Mouse (Mus musculus) limb, embryonic 12.5 days (tissue): ENCODE results near the gene Grik4. TPM values are rescaled to one million over a fixed set of nuclear protein-coding genes. Genes with fewer than 3 reads are reported as not detected.

ENCODE experiments used
- ATAC-seq: fragments of 200-750 bp; cut with Nextera tagmentation; 2 replicates; pipeline ENCODE4 v1.8.0; 2017; ENCODE audit warnings: low read depth, moderate TSS enrichment; ENCODE audit not compliant: insufficient number of reproducible peaks, insufficient read depth, low FRiP score, low TSS enrichment
- H3K27ac ChIP-seq: fragments of 300-500 bp; sonication (generic); 2 replicates; pipeline ENCODE4 v1.5.1; 2016; ENCODE audit warnings: mild to moderate bottlenecking, moderate library complexity
- H3K27me3 ChIP-seq: fragments of 300-500 bp; sonication (generic); 2 replicates; pipeline ENCODE4 v1.6.1; 2016; ENCODE audit warnings: mild to moderate bottlenecking, moderate library complexity
- H3K36me3 ChIP-seq: fragments of 300-500 bp; sonication (generic); 2 replicates; pipeline ENCODE4 v1.6.1; 2016; ENCODE audit warnings: mild to moderate bottlenecking, moderate library complexity
- H3K4me1 ChIP-seq: fragments of 300-500 bp; sonication (generic); replicated peaks from 2 replicates; pipeline ENCODE4 v1.6.1; 2016
- H3K4me2 ChIP-seq: fragments of 300-500 bp; sonication (generic); 2 replicates; pipeline ENCODE4 v1.6.1; 2016; ENCODE audit warnings: mild to moderate bottlenecking, moderate library complexity
- H3K4me3 ChIP-seq: fragments of 300-500 bp; sonication (generic); replicated peaks from 2 replicates; pipeline ENCODE4 v1.5.1; 2016; ENCODE audit warnings: mild to moderate bottlenecking
- H3K9ac ChIP-seq: fragments of 300-500 bp; sonication (generic); replicated peaks from 2 replicates; pipeline ENCODE4 v1.6.1; 2016; ENCODE audit warnings: mild to moderate bottlenecking, moderate library complexity
- H3K9me3 ChIP-seq: fragments of 300-500 bp; sonication (generic); 2 replicates; pipeline ENCODE4 v1.6.1; 2016; ENCODE audit warnings: mild to moderate bottlenecking, moderate library complexity
- WGBS: fragments of 180-500 bp; shearing (Covaris S2); methylation state at CpG from one replicate; pipeline ENCODE4 v1.1.7; 2016; 5-methylcytosine and 5-hydroxymethylcytosine counted together
- polyA plus RNA-seq: library from polyadenylated mRNA; unstranded; fragments of >200 nt; fragmentation: Nextera tagmentation; extraction: Ambion mirVana; gene quantifications from 2 replicates; pipeline ENCODE4 v1.2.1, GENCODE M21; 2016

The Grik4 gene
- polyA plus RNA-seq, 1 experiment from 2014 or later: 2.6 TPM

DNA sequence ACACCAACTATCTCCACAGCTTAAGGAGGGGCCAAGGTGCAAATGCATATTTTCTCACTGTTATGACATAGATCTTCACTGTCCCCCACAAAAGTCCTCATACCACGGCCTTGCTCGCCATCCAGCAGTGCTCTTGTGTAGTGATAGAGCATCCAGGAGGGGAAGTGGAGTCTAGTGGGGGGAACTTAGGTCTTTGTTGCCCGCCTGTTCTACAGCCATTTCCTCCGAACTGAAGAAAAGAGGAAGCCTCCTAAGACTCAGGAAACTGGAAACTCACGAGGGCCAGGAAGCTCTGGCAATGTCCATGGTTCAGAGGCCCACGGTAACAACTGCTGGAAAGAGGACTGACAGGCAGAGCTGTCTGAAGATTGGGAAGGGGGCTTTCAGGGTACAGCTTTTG, 106.8 kb downstream of the Grik4 start:
- no peaks in the 10 kb centered on the region for H3K9me3 ChIP-seq
- no peaks in the 10 kb centered on the region for H3K4me1 ChIP-seq
- H3K36me3 ChIP-seq: no peaks in the 10 kb centered on the region
- H3K27ac ChIP-seq: no peak overlapping the region
- H3K9ac ChIP-seq: no peak overlapping the region
- 80% methylated on average over 6 of the region's 6 CpGs for whole genome bisulfite sequencing
- H3K4me2 ChIP-seq: no peak overlapping the region
- ATAC-seq: no peak
- H3K27me3 ChIP-seq: no peaks in the 10 kb centered on the region; the same call in 1 of the 2 replicates
- H3K4me3 ChIP-seq: no peak overlapping the region

DNA sequence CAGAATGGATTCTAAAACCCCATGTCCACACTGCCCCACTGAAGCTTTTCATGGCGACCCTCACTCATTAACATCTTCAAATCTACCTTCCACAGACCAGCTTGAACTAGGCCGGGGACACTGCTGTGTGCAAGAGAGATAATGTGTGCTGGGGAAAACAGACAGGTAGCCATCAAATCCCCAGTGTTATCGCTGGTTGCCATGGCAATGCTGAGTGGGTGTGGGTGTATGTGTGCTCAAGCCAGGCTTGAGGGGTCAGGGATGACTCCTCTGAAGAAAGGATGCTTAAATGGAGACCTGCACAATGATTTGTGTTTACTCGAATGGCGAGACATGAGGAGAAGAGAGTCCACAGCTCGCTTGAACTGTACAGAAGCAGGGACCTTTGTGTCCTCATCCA, 112.7 kb downstream of the Grik4 start:
- no peaks in the 10 kb centered on the region for H3K9me3 ChIP-seq
- H3K27me3 ChIP-seq: no peaks in the 10 kb centered on the region; the same call in 1 of the 2 replicates
- H3K27ac ChIP-seq: no peak overlapping the region
- no peak overlapping the region for H3K4me2 ChIP-seq
- H3K4me3 ChIP-seq: no peak overlapping the region
- H3K36me3 ChIP-seq: no peaks in the 10 kb centered on the region
- WGBS: 85% methylated on average over 6 of the region's 6 CpGs
- H3K4me1 ChIP-seq: no peaks in the 10 kb centered on the region
- no peak overlapping the region for H3K9ac ChIP-seq
- no peak for ATAC-seq

DNA sequence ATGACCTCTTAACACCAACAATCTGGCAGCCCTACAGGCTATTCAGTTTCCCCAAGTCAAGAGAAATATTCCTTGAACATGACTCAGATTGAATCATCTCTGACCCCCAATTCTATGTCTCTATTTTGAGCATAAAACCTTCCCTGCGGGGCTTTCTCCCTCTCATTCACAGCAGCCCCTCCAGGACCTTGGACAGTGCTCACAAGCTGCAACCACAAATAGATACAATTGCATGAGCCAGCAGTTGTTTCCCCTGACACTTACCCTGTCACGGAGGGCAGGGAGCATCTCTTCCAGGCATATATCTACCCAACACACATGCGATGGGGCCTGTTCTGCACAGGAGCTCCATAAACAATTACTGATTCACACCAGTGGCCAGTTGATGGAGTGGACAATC, 125.0 kb downstream of the Grik4 start:
- ATAC-seq: no peak
- 59% methylated on average over 3 of the region's 3 CpGs for WGBS

DNA sequence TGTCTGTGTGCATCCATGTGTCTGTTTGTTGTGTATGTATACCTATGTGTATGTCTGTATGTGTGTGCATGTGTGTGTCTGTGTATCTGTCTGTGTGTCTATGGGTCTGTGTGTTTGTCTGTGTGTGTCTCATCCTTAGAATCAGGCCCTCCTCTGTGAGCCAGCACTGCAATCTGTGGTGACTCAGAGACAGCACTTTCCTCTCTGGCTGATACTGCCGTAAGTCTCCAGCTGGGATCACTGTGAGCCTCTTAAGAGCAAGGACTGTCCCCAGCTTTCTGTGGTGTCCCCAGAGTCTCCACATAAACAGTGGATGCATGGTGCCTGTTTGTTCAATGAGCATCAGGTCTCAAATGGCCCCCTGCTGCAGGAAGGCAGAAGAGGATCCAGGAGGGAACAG, 127.5 kb downstream of the Grik4 start:
- Histone ChIP-seq H3K4me1 (no peaks in the 10 kb centered on the region), H3K4me2 (no peak overlapping the region), H3K9ac (no peak overlapping the region), H3K36me3 (no peaks in the 10 kb centered on the region), H3K4me3 (no peak overlapping the region), H3K27ac (no peak overlapping the region), H3K27me3 (no peaks in the 10 kb centered on the region), H3K9me3 (no peaks in the 10 kb centered on the region)
- WGBS: 78% methylated on average over 1 of the region's 1 CpGs
- no peak for ATAC-seq

More for the DNA sequence above, 125.0 kb downstream of the Grik4 start:
- H3K4me2 ChIP-seq: no peak overlapping the region
- no peaks in the 10 kb centered on the region for H3K36me3 ChIP-seq
- H3K27ac ChIP-seq: no peak overlapping the region
- no peak overlapping the region for H3K4me3 ChIP-seq
- H3K4me1 ChIP-seq: no peaks in the 10 kb centered on the region
- no peak overlapping the region for H3K9ac ChIP-seq
- H3K27me3 ChIP-seq: no peaks in the 10 kb centered on the region
- no peaks in the 10 kb centered on the region for H3K9me3 ChIP-seq

DNA sequence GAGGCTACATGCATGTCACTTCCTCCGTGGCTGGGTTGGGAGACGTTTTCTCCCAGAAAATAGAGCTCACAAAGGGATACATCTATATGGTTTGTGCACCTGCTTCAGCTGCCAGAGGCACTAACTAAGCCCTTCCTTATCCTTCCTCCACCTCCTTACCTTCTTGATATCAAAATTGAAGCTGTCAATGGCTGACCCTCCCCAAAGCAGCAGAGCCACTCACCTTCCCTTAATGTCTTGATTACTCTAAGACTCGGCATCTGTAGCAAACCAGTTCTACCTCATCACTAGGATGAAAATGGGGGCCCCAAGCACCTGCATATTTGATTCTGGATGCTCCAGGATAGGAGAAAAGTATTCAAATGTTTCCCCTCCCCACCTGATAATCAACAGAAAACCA, 135.1 kb downstream of the Grik4 start:
- no peaks in the 10 kb centered on the region for H3K36me3 ChIP-seq
- no peaks in the 10 kb centered on the region for H3K4me1 ChIP-seq
- H3K4me3 ChIP-seq: no peak overlapping the region
- ATAC-seq: no peak
- peaks cover 3% of the 10 kb centered on the region; the same call in 1 of the 2 replicates for H3K27me3 ChIP-seq
- no peak overlapping the region for H3K9ac ChIP-seq
- no peaks in the 10 kb centered on the region for H3K9me3 ChIP-seq
- no peak overlapping the region for H3K27ac ChIP-seq
- 91% methylated on average over 3 of the region's 3 CpGs for WGBS
- no peak overlapping the region for H3K4me2 ChIP-seq

DNA sequence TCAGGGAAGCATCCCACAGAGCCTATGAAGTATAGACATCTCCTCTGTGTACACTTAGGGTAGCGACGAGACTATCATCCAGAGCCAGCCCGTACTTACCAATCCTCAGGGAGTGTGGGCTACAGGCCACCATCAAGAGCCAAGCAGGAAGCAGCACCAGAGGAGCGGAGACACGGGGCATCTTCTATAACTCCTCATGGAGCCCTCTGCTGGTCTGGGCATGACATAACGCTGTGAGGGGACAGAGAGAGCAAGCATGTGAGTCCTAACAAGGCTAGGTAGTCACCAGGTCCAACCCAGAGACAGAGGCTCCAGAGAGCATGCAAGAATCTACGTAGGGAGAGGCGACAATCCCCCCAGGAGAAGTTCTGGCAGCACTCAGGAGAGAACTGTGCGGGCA, 135.9 kb downstream of the Grik4 start:
- Histone ChIP-seq H3K36me3 (no peaks in the 10 kb centered on the region), H3K4me1 (no peaks in the 10 kb centered on the region), H3K27me3 (peaks cover 3% of the 10 kb centered on the region; the same call in 1 of the 2 replicates), H3K4me2 (no peak overlapping the region), H3K4me3 (no peak overlapping the region), H3K27ac (no peak overlapping the region), H3K9me3 (no peaks in the 10 kb centered on the region), H3K9ac (no peak overlapping the region)
- ATAC-seq: no peak
- 76% methylated on average over 9 of the region's 9 CpGs for WGBS

DNA sequence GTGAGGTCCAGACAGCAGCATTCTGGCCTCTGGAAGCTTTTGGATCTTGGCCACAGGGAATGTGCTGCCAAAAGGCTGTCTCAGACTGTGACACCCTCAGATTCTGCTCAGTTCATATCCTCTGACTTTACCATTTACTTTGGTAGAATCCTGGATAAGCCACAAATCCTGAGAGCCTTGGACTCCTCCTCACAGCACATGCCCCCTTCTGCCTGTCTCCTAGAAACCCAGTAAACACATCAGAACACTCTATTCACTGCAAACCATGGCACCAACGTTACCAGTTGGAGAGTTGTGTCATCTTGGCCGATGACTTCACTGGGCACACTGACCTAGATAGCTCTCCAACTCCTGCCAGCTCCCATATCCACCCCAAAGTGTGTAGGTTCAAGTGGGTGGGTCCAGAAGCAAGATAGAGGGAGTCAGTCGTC, 141.2 kb downstream of the Grik4 start:
- Histone ChIP-seq H3K36me3 (no peaks in the 10 kb centered on the region), H3K27me3 (peaks cover 3% of the 10 kb centered on the region; the same call in 1 of the 2 replicates), H3K4me3 (no peak overlapping the region), H3K9ac (no peak overlapping the region), H3K4me1 (no peaks in the 10 kb centered on the region; the same call in 1 of the 2 replicates), H3K9me3 (no peaks in the 10 kb centered on the region), H3K4me2 (no peak overlapping the region), H3K27ac (no peak overlapping the region)
- ATAC-seq: no peak
- 81% methylated on average over 3 of the region's 3 CpGs for WGBS

DNA sequence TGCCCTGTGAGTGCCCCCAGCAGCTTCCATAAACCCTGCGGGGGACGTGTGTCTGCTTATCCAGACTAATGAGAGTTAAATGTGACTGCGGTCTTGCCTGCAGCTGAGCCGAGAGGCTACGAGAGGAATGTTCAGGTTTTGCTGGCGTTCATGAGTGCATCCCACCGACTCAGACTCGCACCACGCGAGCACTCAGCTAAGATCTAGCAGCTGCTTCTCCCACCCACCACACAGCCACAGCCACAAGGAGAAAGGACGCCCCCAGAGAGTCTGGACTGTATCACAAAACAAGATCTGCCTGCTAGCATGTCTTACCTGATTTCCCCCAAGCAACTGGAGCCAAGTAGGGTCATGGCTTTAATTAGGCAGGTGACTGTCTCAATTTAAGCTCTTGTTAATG, 142.4 kb downstream of the Grik4 start:
- no peaks in the 10 kb centered on the region for H3K36me3 ChIP-seq
- 52% methylated on average over 11 of the region's 11 CpGs for WGBS
- peaks cover 3% of the 10 kb centered on the region; the same call in 1 of the 2 replicates for H3K27me3 ChIP-seq
- no peaks in the 10 kb centered on the region for H3K9me3 ChIP-seq
- H3K9ac ChIP-seq: no peak overlapping the region
- no peak overlapping the region for H3K4me3 ChIP-seq
- H3K4me2 ChIP-seq: no peak overlapping the region
- no peak for ATAC-seq
- H3K4me1 ChIP-seq: no peaks in the 10 kb centered on the region; the same call in 1 of the 2 replicates
- H3K27ac ChIP-seq: no peak overlapping the region

DNA sequence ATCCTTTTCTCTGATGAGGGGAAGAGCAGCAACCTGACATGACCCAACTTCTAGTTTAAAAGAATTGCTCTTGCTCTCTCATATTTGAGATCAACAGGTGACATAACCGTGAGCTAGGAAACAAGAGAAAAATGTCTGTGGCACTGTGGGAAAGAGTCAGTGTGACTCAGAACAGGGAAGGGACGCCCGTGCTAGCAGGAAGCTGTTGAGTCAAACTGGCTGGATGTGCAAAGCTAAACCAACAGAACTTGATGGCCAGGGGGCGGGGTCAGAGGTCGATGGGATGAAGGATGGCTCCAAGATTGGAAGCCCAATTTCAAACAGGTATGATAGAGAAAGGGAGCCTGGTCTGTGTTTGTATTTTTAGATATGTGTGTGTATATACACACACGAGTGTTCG, 144.2 kb downstream of the Grik4 start:
- Histone ChIP-seq H3K9me3 (no peaks in the 10 kb centered on the region), H3K9ac (no peak overlapping the region), H3K36me3 (no peaks in the 10 kb centered on the region), H3K27ac (no peak overlapping the region), H3K4me2 (no peak overlapping the region), H3K4me3 (no peak overlapping the region), H3K4me1 (peaks cover 8% of the 10 kb centered on the region), H3K27me3 (peaks cover 3% of the 10 kb centered on the region; the same call in 1 of the 2 replicates)
- WGBS: 84% methylated on average over 7 of the region's 7 CpGs
- ATAC-seq: no peak

DNA sequence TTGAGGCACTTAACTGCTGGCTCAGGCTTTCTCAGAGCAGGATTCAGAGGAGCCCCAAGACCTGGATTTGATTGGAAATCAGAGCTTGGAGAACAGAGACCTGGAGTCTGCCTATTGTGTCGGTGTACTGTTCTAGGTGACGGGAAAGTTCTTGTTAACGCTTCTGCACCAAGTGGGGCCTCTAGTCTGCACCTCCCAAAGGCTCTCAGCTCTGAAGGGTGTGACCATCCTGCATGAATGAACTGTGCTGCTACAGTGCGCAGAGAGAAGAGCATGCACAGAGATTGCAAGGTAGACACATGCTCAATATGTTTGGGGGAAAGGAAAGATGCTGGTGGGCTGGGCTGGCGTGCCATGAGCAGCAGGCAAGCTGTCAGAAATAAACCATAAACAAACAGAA, 144.6 kb downstream of the Grik4 start:
- H3K9me3 ChIP-seq: no peaks in the 10 kb centered on the region
- H3K9ac ChIP-seq: no peak overlapping the region
- H3K36me3 ChIP-seq: no peaks in the 10 kb centered on the region
- ATAC-seq: no peak
- no peak overlapping the region for H3K4me2 ChIP-seq
- H3K4me1 ChIP-seq: peaks cover 8% of the 10 kb centered on the region
- H3K4me3 ChIP-seq: no peak overlapping the region
- WGBS: 82% methylated on average over 5 of the region's 5 CpGs
- H3K27me3 ChIP-seq: peaks cover 3% of the 10 kb centered on the region; the same call in 1 of the 2 replicates
- no peak overlapping the region for H3K27ac ChIP-seq

DNA sequence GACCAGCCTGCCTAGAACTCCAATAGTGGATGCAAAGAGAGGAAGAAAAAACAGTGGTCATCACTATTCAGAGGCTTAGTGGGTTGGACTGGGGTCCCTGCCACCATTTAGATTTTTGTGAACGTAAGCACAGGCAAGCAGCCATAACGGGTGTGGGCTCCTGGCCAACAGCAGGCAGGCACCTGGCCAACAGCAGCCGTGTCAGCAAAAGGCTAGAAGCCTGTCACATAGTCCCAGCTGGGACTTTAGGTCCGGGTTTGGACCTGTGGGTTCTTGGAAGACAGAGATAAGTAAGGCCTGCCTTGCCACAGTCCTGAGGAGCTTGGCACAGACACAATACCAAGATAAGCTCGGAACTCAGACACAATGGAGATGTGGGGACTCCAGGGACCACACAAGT, 145.1 kb downstream of the Grik4 start:
- no peak overlapping the region for H3K27ac ChIP-seq
- 65% methylated on average over 5 of the region's 5 CpGs for WGBS
- peaks cover 8% of the 10 kb centered on the region for H3K4me1 ChIP-seq
- H3K4me3 ChIP-seq: no peak overlapping the region
- H3K36me3 ChIP-seq: no peaks in the 10 kb centered on the region
- peaks cover under 1% of the 10 kb centered on the region; the same call in 1 of the 2 replicates for H3K27me3 ChIP-seq
- H3K4me2 ChIP-seq: no peak overlapping the region
- no peak for ATAC-seq
- H3K9me3 ChIP-seq: no peaks in the 10 kb centered on the region
- H3K9ac ChIP-seq: no peak overlapping the region

DNA sequence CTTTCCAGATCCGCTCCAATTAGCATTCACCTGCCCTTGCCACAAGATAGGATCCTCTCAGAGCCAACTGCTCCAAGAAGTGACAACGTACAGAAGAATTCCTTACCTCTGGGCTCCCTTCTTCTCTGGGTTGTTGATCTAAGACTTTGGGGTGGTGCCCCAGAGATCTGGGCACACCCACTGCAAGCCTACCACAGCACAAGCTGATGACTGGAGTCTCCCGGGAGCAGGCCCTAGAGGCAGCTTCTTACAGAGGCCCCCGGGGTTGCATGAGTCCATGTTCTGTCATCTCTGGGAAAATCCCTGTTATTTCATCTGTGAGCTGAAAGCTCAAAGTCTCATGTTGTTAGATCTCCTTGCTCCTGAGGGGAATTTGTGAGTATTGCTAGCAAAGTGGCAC, 146.0 kb downstream of the Grik4 start:
- Histone ChIP-seq H3K9ac (no peak overlapping the region), H3K27me3 (0 out of 2 replicates have a peak, but pooled peaks cover 5% of the 10 kb centered on the region), H3K36me3 (no peaks in the 10 kb centered on the region), H3K4me1 (peaks cover 8% of the 10 kb centered on the region), H3K27ac (no peak overlapping the region), H3K4me2 (no peak overlapping the region), H3K4me3 (no peak overlapping the region), H3K9me3 (no peaks in the 10 kb centered on the region)
- WGBS: 76% methylated on average over 4 of the region's 4 CpGs
- ATAC-seq: no peak
